Mouse (Mus musculus): ENCODE measurements around the gene Ano9.

- TF ChIP-seq CTCF (IDR thresholded peaks at IDR 0.05; ENCODE audit: control insufficient read depth, insufficient read depth, low read length) (no peak), POLR2A (IDR thresholded peaks at IDR 0.05; ENCODE audit: borderline replicate concordance, control insufficient read depth, low read depth, low read length) (peak; percentile 66; the same call in 1 of the 2 replicates)
These were observed 17.5 kb downstream of the Ano9 start, which contains the start of gene Sigirr for GRCm38 (mm10) chr7:141099911-141100691.

Data from bone marrow, adult 2 months (tissue).